Mouse (Mus musculus): Measurements from ENCODE around the gene Plekhg5. TPM values are rescaled to one million over a fixed set of nuclear protein-coding genes. Genes with fewer than 3 reads are reported as not detected.

Plekhg5 gene
- polyA plus RNA-seq, 1 experiment: 5.5 TPM

- H3K9me3 ChIP-seq: no peaks in the 10 kb centered on the region
- TF ChIP-seq FLI1 (IDR thresholded peaks at IDR 0.05; ENCODE audit: low read length) (no peak), GATA1 (IDR thresholded peaks at IDR 0.05; ENCODE audit: borderline replicate concordance, low read length) (no peak)
- H3K36me3 ChIP-seq (replicated peaks; ENCODE audit: low read length): peaks cover 41% of the 10 kb centered on the region
- H3K4me1 ChIP-seq: peaks cover 62% of the 10 kb centered on the region
- peaks cover 6% of the 10 kb centered on the region for H3K27me3 ChIP-seq (replicated peaks)
- peak overlapping the region; percentile 19 for H3K4me3 ChIP-seq (replicated peaks)
Observed at GRCm38 (mm10) chr4:152107971-152108509, 35.7 kb downstream of the Plekhg5 start.

- Histone ChIP-seq H3K4me3 (replicated peaks) (no peak overlapping the region), H3K9me3 (peaks cover 1% of the 10 kb centered on the region; the same call in 1 of the 2 replicates), H3K27me3 (replicated peaks) (peaks cover 8% of the 10 kb centered on the region), H3K36me3 (replicated peaks; ENCODE audit: low read length) (peaks cover 41% of the 10 kb centered on the region), H3K4me1 (peaks cover 56% of the 10 kb centered on the region)
- TF ChIP-seq GATA1 (IDR thresholded peaks at IDR 0.05; ENCODE audit: borderline replicate concordance, low read length) (no peak), FLI1 (IDR thresholded peaks at IDR 0.05; ENCODE audit: low read length) (no peak)
Observed at GRCm38 (mm10) chr4:152108673-152109072, 36.4 kb downstream of the Plekhg5 start.

- TF ChIP-seq GATA1 (IDR thresholded peaks at IDR 0.05; ENCODE audit: borderline replicate concordance, low read length) (no peak), FLI1 (IDR thresholded peaks at IDR 0.05; ENCODE audit: low read length) (no peak)
- no peak overlapping the region for H3K4me3 ChIP-seq (replicated peaks)
- peaks cover 16% of the 10 kb centered on the region for H3K27me3 ChIP-seq (replicated peaks)
- peaks cover 44% of the 10 kb centered on the region for H3K36me3 ChIP-seq (replicated peaks; ENCODE audit: low read length)
- H3K9me3 ChIP-seq: peaks cover 10% of the 10 kb centered on the region; the same call in 1 of the 2 replicates
- H3K4me1 ChIP-seq: peaks cover 49% of the 10 kb centered on the region
Observed at GRCm38 (mm10) chr4:152109509-152109908, 37.2 kb downstream of the Plekhg5 start.

GRCm38 (mm10) chr4:152110689-152111088 lies 38.4 kb downstream of the Plekhg5 start:
- H3K36me3 ChIP-seq (replicated peaks; ENCODE audit: low read length): peaks cover 48% of the 10 kb centered on the region
- H3K4me3 ChIP-seq (replicated peaks): peak overlapping the region; percentile 29
- peak; percentile 68; the same call in 2 of the 3 replicates for TF ChIP-seq GATA1 (IDR thresholded peaks at IDR 0.05; ENCODE audit: borderline replicate concordance, low read length)
- TF ChIP-seq FLI1 (IDR thresholded peaks at IDR 0.05; ENCODE audit: low read length): no peak
- peaks cover 10% of the 10 kb centered on the region; the same call in 1 of the 2 replicates for H3K9me3 ChIP-seq
- H3K27me3 ChIP-seq (replicated peaks): peaks cover 27% of the 10 kb centered on the region
- peaks cover 56% of the 10 kb centered on the region for H3K4me1 ChIP-seq

- Histone ChIP-seq H3K36me3 (replicated peaks; ENCODE audit: low read length) (peaks cover 37% of the 10 kb centered on the region), H3K4me1 (peaks cover 73% of the 10 kb centered on the region), H3K4me3 (replicated peaks) (no peak overlapping the region), H3K9me3 (peaks cover 10% of the 10 kb centered on the region; the same call in 1 of the 2 replicates), H3K27me3 (replicated peaks) (peaks cover 41% of the 10 kb centered on the region)
- TF ChIP-seq FLI1 (IDR thresholded peaks at IDR 0.05; ENCODE audit: low read length) (no peak), GATA1 (IDR thresholded peaks at IDR 0.05; ENCODE audit: borderline replicate concordance, low read length) (no peak)
Observed at GRCm38 (mm10) chr4:152112329-152112728, 40.0 kb downstream of the Plekhg5 start.

GRCm38 (mm10) chr4:152114080-152114479 lies 41.8 kb downstream of the Plekhg5 start:
- Histone ChIP-seq H3K9me3 (peaks cover 10% of the 10 kb centered on the region; the same call in 1 of the 2 replicates), H3K36me3 (replicated peaks; ENCODE audit: low read length) (peaks cover 25% of the 10 kb centered on the region), H3K4me3 (replicated peaks) (no peak overlapping the region), H3K4me1 (peaks cover 62% of the 10 kb centered on the region), H3K27me3 (replicated peaks) (peaks cover 58% of the 10 kb centered on the region)
- TF ChIP-seq GATA1 (IDR thresholded peaks at IDR 0.05; ENCODE audit: borderline replicate concordance, low read length): no peak
- no peak for TF ChIP-seq FLI1 (IDR thresholded peaks at IDR 0.05; ENCODE audit: low read length)

- Histone ChIP-seq H3K4me3 (replicated peaks) (peak within 1 kb of the TSS; percentile 88), H3K9me3 (peaks cover 10% of the 10 kb centered on the region; the same call in 1 of the 2 replicates), H3K36me3 (replicated peaks; ENCODE audit: low read length) (peaks cover 24% of the 10 kb centered on the region), H3K4me1 (peaks cover 67% of the 10 kb centered on the region), H3K27me3 (replicated peaks) (peaks cover 78% of the 10 kb centered on the region)
- TF ChIP-seq GATA1 (IDR thresholded peaks at IDR 0.05; ENCODE audit: borderline replicate concordance, low read length) (no peak), FLI1 (IDR thresholded peaks at IDR 0.05; ENCODE audit: low read length) (no peak)
Observed at GRCm38 (mm10) chr4:152115921-152116612, 43.8 kb downstream of the Plekhg5 start, which contains the start of gene Tnfrsf25. TSS of gene Tnfrsf25 (plus strand) at chr4:152115934.

- H3K36me3 ChIP-seq (replicated peaks; ENCODE audit: low read length): peaks cover 17% of the 10 kb centered on the region
- TF ChIP-seq FLI1 (IDR thresholded peaks at IDR 0.05; ENCODE audit: low read length): no peak
- no peak for TF ChIP-seq GATA1 (IDR thresholded peaks at IDR 0.05; ENCODE audit: borderline replicate concordance, low read length)
- H3K4me3 ChIP-seq (replicated peaks): no peak overlapping the region
- peaks cover 88% of the 10 kb centered on the region for H3K27me3 ChIP-seq (replicated peaks)
- H3K9me3 ChIP-seq: peaks cover 10% of the 10 kb centered on the region; the same call in 1 of the 2 replicates
- H3K4me1 ChIP-seq: peaks cover 58% of the 10 kb centered on the region
Observed at GRCm38 (mm10) chr4:152117538-152117937, 45.2 kb downstream of the Plekhg5 start.

GRCm38 (mm10) chr4:152119396-152120292 lies 47.3 kb downstream of the Plekhg5 start:
- Histone ChIP-seq H3K4me1 (peaks cover 63% of the 10 kb centered on the region), H3K4me3 (replicated peaks) (peak overlapping the region; percentile 89), H3K9me3 (no peaks in the 10 kb centered on the region), H3K36me3 (replicated peaks; ENCODE audit: low read length) (peaks cover 3% of the 10 kb centered on the region), H3K27me3 (replicated peaks) (peaks cover 95% of the 10 kb centered on the region)
- no peak for TF ChIP-seq FLI1 (IDR thresholded peaks at IDR 0.05; ENCODE audit: low read length)
- TF ChIP-seq GATA1 (IDR thresholded peaks at IDR 0.05; ENCODE audit: borderline replicate concordance, low read length): no peak
